Mouse (Mus musculus): ENCODE measurements around the gene Gm37240. TPM values are rescaled to one million over a fixed set of nuclear protein-coding genes. Genes with fewer than 3 reads are reported as not detected.

The Gm37240 gene
- polyA plus RNA-seq, 1 experiment from 2014 or later = 0.52 TPM

GRCm38 (mm10) chr3:85449461-85449860 is 437.9 kb downstream of the Gm37240 start:
- H3K4me2 ChIP-seq = no peak overlapping the region
- no peak overlapping the region for H3K27ac ChIP-seq
- H3K4me1 ChIP-seq = no peaks in the 10 kb centered on the region
- 61% methylated on average over 4 of the region's 4 CpGs for WGBS (ENCODE audit: insufficient replicate concordance)
- H3K4me3 ChIP-seq = no peak overlapping the region
- no peaks in the 10 kb centered on the region for H3K27me3 ChIP-seq (replicated peaks)
- H3K36me3 ChIP-seq = no peaks in the 10 kb centered on the region
- no peaks in the 10 kb centered on the region for H3K9me3 ChIP-seq (replicated peaks)
- ATAC-seq = no peak
- no peak overlapping the region for H3K9ac ChIP-seq

GRCm38 (mm10) chr3:85442781-85443180 is 444.5 kb downstream of the Gm37240 start:
- Histone ChIP-seq H3K9me3 (replicated peaks) (no peaks in the 10 kb centered on the region), H3K4me2 (no peak overlapping the region), H3K27ac (no peak overlapping the region), H3K27me3 (replicated peaks) (no peaks in the 10 kb centered on the region), H3K36me3 (no peaks in the 10 kb centered on the region), H3K9ac (no peak overlapping the region), H3K4me1 (no peaks in the 10 kb centered on the region), H3K4me3 (no peak overlapping the region)
- WGBS (ENCODE audit: insufficient replicate concordance) = 76% methylated on average over 5 of the region's 5 CpGs
- ATAC-seq = no peak

GRCm38 (mm10) chr3:85442261-85442660 is 445.1 kb downstream of the Gm37240 start:
- Histone ChIP-seq H3K4me2 (no peak overlapping the region), H3K9ac (no peak overlapping the region), H3K4me1 (no peaks in the 10 kb centered on the region), H3K27me3 (replicated peaks) (no peaks in the 10 kb centered on the region), H3K4me3 (no peak overlapping the region), H3K36me3 (no peaks in the 10 kb centered on the region), H3K27ac (no peak overlapping the region), H3K9me3 (replicated peaks) (no peaks in the 10 kb centered on the region)
- WGBS (ENCODE audit: insufficient replicate concordance) = 76% methylated on average over 8 of the region's 8 CpGs
- ATAC-seq = no peak

GRCm38 (mm10) chr3:85435406-85435805 is 451.9 kb downstream of the Gm37240 start:
- H3K4me3 ChIP-seq = no peak overlapping the region
- 50% methylated on average over 4 of the region's 4 CpGs for WGBS (ENCODE audit: insufficient replicate concordance)
- no peak overlapping the region for H3K9ac ChIP-seq
- no peaks in the 10 kb centered on the region for H3K9me3 ChIP-seq (replicated peaks)
- H3K4me2 ChIP-seq = no peak overlapping the region
- H3K36me3 ChIP-seq = no peaks in the 10 kb centered on the region
- H3K4me1 ChIP-seq = no peaks in the 10 kb centered on the region
- no peaks in the 10 kb centered on the region for H3K27me3 ChIP-seq (replicated peaks)
- no peak overlapping the region for H3K27ac ChIP-seq
- ATAC-seq = no peak

- 74% methylated on average over 4 of the region's 4 CpGs for WGBS (ENCODE audit: insufficient replicate concordance)
- no peak for ATAC-seq
- Histone ChIP-seq H3K4me3 (no peak overlapping the region), H3K9me3 (replicated peaks) (no peaks in the 10 kb centered on the region), H3K4me2 (no peak overlapping the region), H3K4me1 (no peaks in the 10 kb centered on the region), H3K36me3 (no peaks in the 10 kb centered on the region), H3K27ac (no peak overlapping the region), H3K9ac (no peak overlapping the region), H3K27me3 (replicated peaks) (no peaks in the 10 kb centered on the region)
Observed at GRCm38 (mm10) chr3:85431208-85431607, 456.1 kb downstream of the Gm37240 start.

GRCm38 (mm10) chr3:85423376-85423997 is 463.8 kb downstream of the Gm37240 start:
- Histone ChIP-seq H3K4me2 (no peak overlapping the region), H3K27me3 (replicated peaks) (no peaks in the 10 kb centered on the region), H3K27ac (no peak overlapping the region), H3K9ac (no peak overlapping the region), H3K4me3 (no peak overlapping the region), H3K4me1 (no peaks in the 10 kb centered on the region), H3K9me3 (replicated peaks) (no peaks in the 10 kb centered on the region), H3K36me3 (no peaks in the 10 kb centered on the region)
- WGBS (ENCODE audit: insufficient replicate concordance) = 68% methylated on average over 5 of the region's 5 CpGs
- ATAC-seq = no peak

- Histone ChIP-seq H3K27me3 (replicated peaks) (no peaks in the 10 kb centered on the region), H3K9ac (no peak overlapping the region), H3K9me3 (replicated peaks) (no peaks in the 10 kb centered on the region), H3K4me2 (no peak overlapping the region), H3K36me3 (no peaks in the 10 kb centered on the region), H3K4me3 (no peak overlapping the region), H3K4me1 (no peaks in the 10 kb centered on the region), H3K27ac (no peak overlapping the region)
- 84% methylated on average over 9 of the region's 9 CpGs for WGBS (ENCODE audit: insufficient replicate concordance)
- no peak for ATAC-seq
Observed at GRCm38 (mm10) chr3:85421403-85421802, 465.9 kb downstream of the Gm37240 start.

GRCm38 (mm10) chr3:85417663-85418062 is 469.7 kb downstream of the Gm37240 start:
- Histone ChIP-seq H3K4me3 (no peak overlapping the region), H3K27me3 (replicated peaks) (no peaks in the 10 kb centered on the region), H3K9ac (no peak overlapping the region), H3K9me3 (replicated peaks) (no peaks in the 10 kb centered on the region), H3K27ac (no peak overlapping the region), H3K4me2 (no peak overlapping the region), H3K36me3 (no peaks in the 10 kb centered on the region), H3K4me1 (no peaks in the 10 kb centered on the region)
- 77% methylated on average over 4 of the region's 4 CpGs for WGBS (ENCODE audit: insufficient replicate concordance)
- no peak for ATAC-seq

- no peak for ATAC-seq
- peaks cover 21% of the 10 kb centered on the region for H3K9me3 ChIP-seq (replicated peaks)
- no peak overlapping the region for H3K9ac ChIP-seq
- H3K27ac ChIP-seq = no peak overlapping the region
- no peak overlapping the region for H3K4me3 ChIP-seq
- H3K27me3 ChIP-seq (replicated peaks) = no peaks in the 10 kb centered on the region
- no peak overlapping the region for H3K4me2 ChIP-seq
- H3K4me1 ChIP-seq = no peaks in the 10 kb centered on the region
- H3K36me3 ChIP-seq = no peaks in the 10 kb centered on the region
Observed at GRCm38 (mm10) chr3:85398841-85399240, 488.5 kb downstream of the Gm37240 start.

- ATAC-seq = no peak
- no peaks in the 10 kb centered on the region for H3K36me3 ChIP-seq
- no peak overlapping the region for H3K9ac ChIP-seq
- no peaks in the 10 kb centered on the region for H3K27me3 ChIP-seq (replicated peaks)
- no peak overlapping the region for H3K4me2 ChIP-seq
- WGBS (ENCODE audit: insufficient replicate concordance) = 62% methylated on average over 1 of the region's 1 CpGs
- H3K4me1 ChIP-seq = no peaks in the 10 kb centered on the region
- no peak overlapping the region for H3K27ac ChIP-seq
- no peak overlapping the region for H3K4me3 ChIP-seq
- peaks cover 21% of the 10 kb centered on the region for H3K9me3 ChIP-seq (replicated peaks)
Observed at GRCm38 (mm10) chr3:85398483-85398835, 488.9 kb downstream of the Gm37240 start.

GRCm38 (mm10) chr3:85397816-85398482 is 489.4 kb downstream of the Gm37240 start:
- H3K4me3 ChIP-seq = no peak overlapping the region
- H3K36me3 ChIP-seq = no peaks in the 10 kb centered on the region
- no peaks in the 10 kb centered on the region for H3K27me3 ChIP-seq (replicated peaks)
- H3K9me3 ChIP-seq (replicated peaks) = peaks cover 21% of the 10 kb centered on the region
- no peak overlapping the region for H3K27ac ChIP-seq
- no peaks in the 10 kb centered on the region for H3K4me1 ChIP-seq
- ATAC-seq = no peak
- no peak overlapping the region for H3K9ac ChIP-seq
- H3K4me2 ChIP-seq = no peak overlapping the region

GRCm38 (mm10) chr3:85393395-85393794 is 493.9 kb downstream of the Gm37240 start:
- Histone ChIP-seq H3K9ac (no peak overlapping the region), H3K27me3 (replicated peaks) (no peaks in the 10 kb centered on the region), H3K4me3 (no peak overlapping the region), H3K4me1 (no peaks in the 10 kb centered on the region), H3K36me3 (no peaks in the 10 kb centered on the region), H3K4me2 (no peak overlapping the region), H3K27ac (no peak overlapping the region), H3K9me3 (replicated peaks) (peaks cover 21% of the 10 kb centered on the region)
- no peak for ATAC-seq
- WGBS (ENCODE audit: insufficient replicate concordance) = 82% methylated on average over 3 of the region's 3 CpGs

GRCm38 (mm10) chr3:85391756-85392155 is 495.6 kb downstream of the Gm37240 start:
- Histone ChIP-seq H3K4me2 (no peak overlapping the region), H3K27ac (no peak overlapping the region), H3K9ac (no peak overlapping the region), H3K4me1 (no peaks in the 10 kb centered on the region), H3K4me3 (no peak overlapping the region), H3K9me3 (replicated peaks) (peaks cover 19% of the 10 kb centered on the region), H3K27me3 (replicated peaks) (no peaks in the 10 kb centered on the region), H3K36me3 (no peaks in the 10 kb centered on the region)
- ATAC-seq = no peak
- 71% methylated on average over 6 of the region's 6 CpGs for WGBS (ENCODE audit: insufficient replicate concordance)
